Mouse (Mus musculus) erythroblast, embryonic 14.5 days (primary cell): ENCODE data around the gene Nenf. TPM values are rescaled to one million over a fixed set of nuclear protein-coding genes. Genes with fewer than 3 reads are reported as not detected.

Experiments
- H3K27me3 ChIP-seq: 2 replicates; pipeline ENCODE4 v1.6.1; 2012; ENCODE audit warnings: inconsistent platforms; ENCODE audit not compliant: control insufficient read depth
- H3K36me3 ChIP-seq: 2 replicates; pipeline ENCODE4 v1.6.1; 2012; ENCODE audit warnings: mild to moderate bottlenecking, inconsistent platforms; ENCODE audit not compliant: control insufficient read depth
- H3K4me1 ChIP-seq: 2 replicates; pipeline ENCODE4 v1.6.1; 2012; ENCODE audit warnings: inconsistent platforms; ENCODE audit not compliant: control insufficient read depth
- H3K4me3 ChIP-seq: replicated peaks from 2 replicates; pipeline ENCODE3; 2012; ENCODE audit warnings: moderate library complexity, mild to moderate bottlenecking, inconsistent platforms
- H3K9me3 ChIP-seq: 2 replicates; pipeline ENCODE4 v1.6.1; 2012; ENCODE audit warnings: low read length, inconsistent platforms, mixed read lengths; ENCODE audit not compliant: control insufficient read depth
- GATA1 ChIP-seq: IDR thresholded peaks from 2 replicates; pipeline ENCODE4 v1.6.1; 2012; ENCODE audit warnings: low read length, inconsistent platforms, mixed read lengths
- TAL1 ChIP-seq: IDR thresholded peaks from 3 replicates; pipeline ENCODE4 v1.6.1; 2012; ENCODE audit warnings: low read length, inconsistent platforms, mixed read lengths
- polyA plus RNA-seq: library from polyadenylated mRNA; stranded (reverse); fragments of >175 nt; gene quantifications from 2 replicates; pipeline ENCODE4 v1.2.3, GENCODE M21; 2012

The Nenf gene
- polyA plus RNA-seq, 1 experiment: 6.9 TPM

DNA sequence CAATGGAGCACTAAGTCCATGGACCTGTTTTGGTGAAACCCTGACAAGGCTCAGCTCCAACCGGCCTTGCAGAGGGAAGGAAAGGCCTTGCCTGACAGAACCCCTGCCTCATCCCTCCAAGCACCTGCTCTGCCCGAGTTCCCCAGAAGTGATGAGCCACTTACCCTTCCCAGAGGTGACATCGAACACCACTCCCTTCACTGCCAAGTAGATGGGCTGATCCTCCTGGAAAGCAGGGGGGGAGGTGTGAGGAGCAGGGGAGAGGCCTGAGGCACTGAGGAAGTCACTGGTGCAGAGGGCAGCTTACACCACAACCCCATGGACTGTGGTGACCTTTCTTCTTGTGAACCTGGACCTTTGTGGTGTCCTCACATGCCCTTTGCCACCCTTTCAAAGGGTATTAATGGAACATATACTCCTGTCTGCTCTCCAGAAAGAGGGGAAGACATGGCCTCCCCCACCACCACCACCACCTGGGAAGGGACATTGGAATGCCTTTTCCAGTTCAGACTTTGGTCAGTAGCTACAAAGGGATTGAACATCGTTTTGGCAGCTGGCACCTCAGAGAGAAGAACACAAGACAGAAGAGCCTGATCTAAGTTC, 6.6 kb downstream of the Nenf start:
- TF ChIP-seq TAL1 (no peak), GATA1 (no peak)
- Histone ChIP-seq H3K4me1 (peaks cover 22% of the 10 kb centered on the region), H3K36me3 (peaks cover 9% of the 10 kb centered on the region), H3K9me3 (no peaks in the 10 kb centered on the region), H3K4me3 (no peak overlapping the region), H3K27me3 (no peaks in the 10 kb centered on the region)

DNA sequence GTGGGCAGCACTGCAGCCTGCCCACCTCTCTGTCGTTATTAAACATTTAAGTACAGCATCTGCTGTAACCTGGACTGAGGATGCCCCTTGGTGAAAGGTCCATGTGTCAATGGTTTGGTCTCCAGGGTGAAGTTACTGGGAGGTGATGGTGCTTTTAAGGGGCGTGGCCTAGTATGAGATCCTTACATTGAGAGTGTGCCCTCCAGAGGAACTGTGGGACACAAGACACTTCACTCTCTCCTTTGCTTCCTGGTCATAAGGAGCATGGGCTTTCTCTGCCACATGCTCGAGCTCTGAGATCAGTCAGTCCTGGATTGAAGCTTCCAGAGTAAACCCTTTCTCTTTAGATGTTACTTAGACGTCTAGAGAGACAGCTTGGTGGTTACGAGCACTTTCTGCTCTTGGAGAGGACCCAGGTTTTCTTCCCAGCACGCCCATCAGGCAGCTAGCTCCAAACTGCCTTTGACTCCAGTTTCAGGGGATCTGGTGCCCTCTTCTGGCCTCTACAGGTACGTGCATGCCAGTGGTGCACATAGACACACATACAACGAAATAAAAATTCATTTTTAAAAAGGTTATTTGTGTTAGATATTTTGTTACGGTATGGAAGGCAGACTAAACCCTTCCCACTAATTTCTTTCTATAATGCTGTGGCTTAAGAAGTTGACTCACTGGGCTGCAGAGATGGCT, 10.1 kb downstream of the Nenf start:
- peaks cover 11% of the 10 kb centered on the region for H3K36me3 ChIP-seq
- TF ChIP-seq GATA1: no peak
- no peak for TF ChIP-seq TAL1
- H3K9me3 ChIP-seq: no peaks in the 10 kb centered on the region
- no peaks in the 10 kb centered on the region for H3K27me3 ChIP-seq
- no peak overlapping the region for H3K4me3 ChIP-seq
- peaks cover 9% of the 10 kb centered on the region for H3K4me1 ChIP-seq

DNA sequence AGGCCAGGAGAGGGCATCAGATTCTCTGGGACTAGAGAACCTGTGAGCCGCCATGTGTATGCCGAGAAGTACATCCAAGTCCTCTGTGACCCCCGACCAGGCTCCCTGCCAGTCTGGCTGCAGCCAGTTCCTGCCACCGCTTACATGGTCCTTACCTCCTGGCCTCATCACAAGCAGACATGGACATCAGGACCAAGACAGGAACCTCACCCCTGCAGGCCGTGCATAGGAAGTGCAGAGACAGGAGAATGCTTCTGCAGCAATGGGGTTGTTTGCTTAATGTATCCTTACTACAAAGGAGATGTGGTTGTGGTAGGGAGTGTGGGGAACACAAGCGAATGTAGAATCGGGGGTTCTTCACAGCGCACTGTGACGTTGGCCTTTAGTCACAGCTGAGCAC, 11.7 kb downstream of the Nenf start:
- Histone ChIP-seq H3K4me3 (no peak overlapping the region), H3K27me3 (no peaks in the 10 kb centered on the region), H3K9me3 (no peaks in the 10 kb centered on the region), H3K4me1 (peaks cover 2% of the 10 kb centered on the region), H3K36me3 (peaks cover 10% of the 10 kb centered on the region)
- TF ChIP-seq TAL1 (no peak), GATA1 (no peak)

DNA sequence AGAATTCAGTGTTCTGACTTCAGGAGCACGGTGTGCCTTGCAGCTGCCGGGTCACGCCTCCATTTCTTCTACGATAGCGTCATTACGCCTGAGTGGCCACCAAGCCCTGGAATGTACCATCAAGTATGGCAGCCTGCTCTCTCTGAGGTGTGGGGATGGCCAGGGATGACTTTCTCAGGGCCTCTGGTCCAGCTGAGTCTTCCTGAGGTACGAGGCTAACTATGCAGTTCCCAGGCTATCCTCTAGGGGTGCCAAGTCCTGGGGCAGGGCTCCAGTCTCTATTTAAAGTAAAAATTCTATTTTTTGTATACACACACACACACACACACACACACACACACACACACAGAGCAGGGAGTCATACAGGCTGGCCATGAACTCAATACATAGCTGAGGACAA, 12.4 kb downstream of the Nenf start:
- H3K4me1 ChIP-seq: peaks cover 2% of the 10 kb centered on the region
- TF ChIP-seq TAL1: no peak
- TF ChIP-seq GATA1: no peak
- H3K36me3 ChIP-seq: peaks cover 8% of the 10 kb centered on the region
- H3K27me3 ChIP-seq: no peaks in the 10 kb centered on the region
- no peak overlapping the region for H3K4me3 ChIP-seq
- H3K9me3 ChIP-seq: no peaks in the 10 kb centered on the region

DNA sequence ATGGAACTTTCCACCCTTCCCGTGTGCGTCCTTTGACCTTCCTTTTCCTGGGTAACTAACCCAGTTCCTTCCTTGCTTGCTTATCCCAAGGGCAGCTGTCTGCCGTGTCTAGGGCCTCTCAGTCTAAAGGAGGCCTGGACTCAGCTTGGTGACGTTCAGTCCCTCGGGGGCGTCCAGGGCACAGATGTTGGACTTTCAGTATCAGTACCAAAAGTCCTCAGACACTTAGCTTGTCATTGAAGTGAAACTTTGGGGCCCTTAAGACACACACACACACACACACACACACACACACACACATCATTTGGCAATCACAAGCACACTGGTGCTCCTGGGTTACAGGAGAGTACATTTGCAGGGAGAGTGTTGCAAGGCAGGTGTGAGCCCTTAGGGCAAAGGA, 13.8 kb downstream of the Nenf start:
- TF ChIP-seq GATA1 (no peak), TAL1 (no peak)
- Histone ChIP-seq H3K27me3 (no peaks in the 10 kb centered on the region), H3K9me3 (no peaks in the 10 kb centered on the region), H3K36me3 (peaks cover 6% of the 10 kb centered on the region; the same call in 1 of the 2 replicates), H3K4me3 (no peak overlapping the region), H3K4me1 (peaks cover 2% of the 10 kb centered on the region)

DNA sequence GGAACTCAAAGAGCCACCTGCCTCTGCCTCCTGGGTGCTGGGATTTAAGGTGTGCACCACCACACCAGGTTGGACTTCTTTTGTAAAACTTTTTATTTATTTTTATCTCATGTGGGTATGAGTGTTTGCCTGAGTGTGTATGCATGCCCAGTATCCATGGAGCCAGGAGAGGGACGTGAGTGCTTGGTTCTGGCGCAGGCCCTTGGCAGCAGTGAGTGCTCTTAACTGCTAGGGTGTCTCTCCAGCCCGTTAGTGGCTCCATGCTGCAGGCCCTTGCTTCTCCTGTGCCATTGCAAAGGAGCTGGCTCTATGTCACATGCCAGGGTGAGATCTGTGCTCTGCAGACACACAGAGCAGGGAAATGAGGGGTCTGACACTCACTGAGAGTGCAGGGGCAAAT, 14.3 kb downstream of the Nenf start:
- Histone ChIP-seq H3K36me3 (peaks cover 6% of the 10 kb centered on the region; the same call in 1 of the 2 replicates), H3K9me3 (no peaks in the 10 kb centered on the region), H3K4me1 (peaks cover 2% of the 10 kb centered on the region), H3K4me3 (no peak overlapping the region), H3K27me3 (no peaks in the 10 kb centered on the region)
- no peak for TF ChIP-seq GATA1
- TF ChIP-seq TAL1: no peak

DNA sequence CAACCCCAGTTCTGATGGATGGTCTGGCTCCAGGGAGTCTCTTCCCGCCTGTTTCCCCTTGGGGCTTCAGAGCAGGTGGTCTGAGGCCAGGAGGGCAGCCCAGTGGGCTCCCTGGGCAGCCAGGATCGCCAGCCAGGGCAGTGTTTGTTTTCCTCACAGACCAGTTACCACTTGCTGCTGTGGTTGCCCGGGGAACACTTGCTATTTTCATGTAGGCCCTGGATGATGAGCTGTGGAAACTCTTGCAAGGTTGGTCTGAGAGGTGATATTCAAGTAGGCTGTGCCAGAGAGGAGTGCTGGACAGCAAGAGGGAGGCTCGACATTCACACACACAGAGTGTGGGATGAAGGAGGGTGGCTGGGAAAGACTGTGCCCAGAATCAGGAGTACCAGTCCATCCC, 16.1 kb downstream of the Nenf start:
- Histone ChIP-seq H3K4me3 (no peak overlapping the region), H3K9me3 (no peaks in the 10 kb centered on the region), H3K4me1 (peaks cover 2% of the 10 kb centered on the region; the same call in 1 of the 2 replicates), H3K36me3 (peaks cover 6% of the 10 kb centered on the region; the same call in 1 of the 2 replicates), H3K27me3 (no peaks in the 10 kb centered on the region)
- TF ChIP-seq TAL1: no peak

DNA sequence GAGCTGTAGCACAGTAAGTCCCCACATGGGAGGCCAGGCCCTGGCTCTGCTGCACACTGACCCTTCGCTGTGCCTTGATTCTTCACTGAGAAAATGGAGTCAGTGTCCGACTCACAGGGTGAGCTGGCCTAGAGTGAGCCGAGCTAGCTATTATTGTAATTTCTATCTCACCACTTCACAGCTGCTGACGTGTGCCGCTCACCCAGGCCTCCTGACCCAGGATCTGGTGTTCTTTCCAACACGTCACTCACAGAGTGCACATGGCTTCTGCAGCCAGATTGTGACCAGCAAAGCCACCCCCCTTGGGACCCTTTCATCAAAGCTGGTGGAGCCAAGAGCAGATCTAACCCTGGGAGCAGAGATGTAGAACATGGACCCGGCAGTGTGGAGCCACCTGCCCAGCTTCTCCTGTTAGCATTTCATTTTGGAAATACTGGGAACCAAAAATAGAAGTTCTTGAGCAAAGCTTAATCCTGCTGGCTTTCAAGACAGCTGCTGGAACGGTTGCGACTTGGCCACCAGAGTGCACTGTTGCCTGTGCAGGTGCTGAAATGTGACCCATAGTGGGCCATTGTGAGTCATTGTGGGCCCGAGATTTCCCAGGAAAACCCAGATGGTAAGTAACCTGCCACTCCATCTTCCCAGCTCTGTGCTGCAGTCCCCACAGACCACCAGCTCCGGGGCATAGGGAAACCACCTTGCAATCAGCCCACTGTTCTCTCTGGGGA, 18.6 kb downstream of the Nenf start:
- Histone ChIP-seq H3K4me3 (no peak overlapping the region), H3K4me1 (no peaks in the 10 kb centered on the region), H3K27me3 (no peaks in the 10 kb centered on the region; the same call in 1 of the 2 replicates), H3K9me3 (no peaks in the 10 kb centered on the region), H3K36me3 (no peaks in the 10 kb centered on the region)
- no peak for TF ChIP-seq GATA1
- no peak for TF ChIP-seq TAL1

DNA sequence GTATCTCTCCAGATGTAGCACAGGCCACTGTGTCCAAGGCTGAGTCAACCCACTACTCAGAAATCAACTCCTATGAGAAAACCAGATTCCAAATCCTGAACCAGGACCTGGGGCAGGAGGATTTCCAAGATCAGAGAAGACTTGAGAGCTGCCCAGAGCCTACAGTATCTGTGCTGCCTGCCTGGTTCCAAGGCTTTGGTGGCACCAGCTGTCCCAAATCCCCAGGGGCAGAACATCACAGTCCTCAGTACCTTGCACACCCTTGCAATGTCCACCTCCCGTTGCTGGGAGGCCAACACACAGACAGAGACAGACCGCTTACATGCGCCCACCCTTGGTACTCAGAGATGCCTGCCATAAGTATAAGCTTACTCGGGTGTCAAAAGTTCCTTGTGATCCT, 19.7 kb downstream of the Nenf start:
- no peak overlapping the region for H3K4me3 ChIP-seq
- no peaks in the 10 kb centered on the region for H3K36me3 ChIP-seq
- H3K4me1 ChIP-seq: no peaks in the 10 kb centered on the region
- no peaks in the 10 kb centered on the region for H3K9me3 ChIP-seq
- TF ChIP-seq TAL1: no peak
- TF ChIP-seq GATA1: no peak
- no peaks in the 10 kb centered on the region; the same call in 1 of the 2 replicates for H3K27me3 ChIP-seq
